Mouse (Mus musculus): ENCODE measurements around the gene Dennd4a. TPM values are rescaled to one million over a fixed set of nuclear protein-coding genes. Genes with fewer than 3 reads are reported as not detected.

The Dennd4a gene
- polyA plus RNA-seq, 1 experiment: 86.3 TPM

DNA sequence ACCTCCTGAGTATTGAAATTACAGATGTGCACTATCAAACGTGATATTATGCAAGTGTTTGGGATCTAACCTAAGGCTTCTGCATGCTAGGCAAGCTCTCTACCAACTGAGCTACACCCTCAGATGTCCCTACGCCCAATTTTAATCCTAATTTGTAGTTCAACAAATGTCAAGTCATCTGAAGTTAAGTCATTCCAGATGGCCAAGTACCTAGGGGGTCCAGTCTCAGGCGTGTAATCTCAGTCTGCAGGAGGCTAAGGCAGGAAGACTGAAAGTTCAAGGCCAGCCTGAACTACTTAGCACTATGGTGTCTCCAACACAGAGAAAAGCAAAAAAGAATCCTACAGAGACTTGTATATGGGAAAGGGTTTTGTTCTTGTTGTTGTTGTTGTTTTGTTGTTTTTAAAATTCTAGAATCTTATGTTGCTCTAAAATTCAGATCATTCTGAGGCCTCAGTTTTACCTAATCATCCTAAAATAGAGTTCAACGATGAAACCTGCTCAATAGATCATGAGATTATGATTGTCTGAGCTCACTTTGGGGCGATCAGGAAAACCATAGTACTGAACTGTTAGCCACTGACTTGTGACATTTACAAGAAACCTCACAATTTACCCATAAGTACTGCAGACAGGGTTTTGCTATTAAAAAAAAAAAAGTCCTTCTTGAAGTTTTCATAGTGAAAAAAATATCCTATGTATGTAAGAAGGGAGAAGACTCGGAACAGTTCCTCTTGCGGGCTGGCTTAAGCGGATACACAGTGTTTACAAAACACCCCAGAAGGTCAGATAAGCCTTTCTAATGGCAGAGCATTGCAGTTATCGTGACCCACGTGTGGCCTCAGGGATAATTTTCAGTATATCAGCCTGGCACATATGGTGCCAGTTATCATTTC lies 18.5 kb upstream of the Dennd4a start:
- H3K4me1 ChIP-seq (ENCODE audit: control insufficient read depth, insufficient read depth, low read length): peaks cover 12% of the 10 kb centered on the region
- no peak overlapping the region for H3K4me3 ChIP-seq (replicated peaks; ENCODE audit: control insufficient read depth, low read depth, low read length)
- H3K27ac ChIP-seq (ENCODE audit: control insufficient read depth, insufficient read depth, low read depth, low read length, poor library complexity): peak overlapping the region; percentile 86
- TF ChIP-seq CTCF (IDR thresholded peaks at IDR 0.05; ENCODE audit: control insufficient read depth, insufficient read depth, low read length): no peak
- no peak for TF ChIP-seq POLR2A (IDR thresholded peaks at IDR 0.05; ENCODE audit: borderline replicate concordance, control insufficient read depth, low read depth, low read length)
- 28% methylated on average over 10 of the region's 10 CpGs for WGBS

- peak overlapping the region; percentile 30; the same call in 1 of the 2 replicates for H3K27ac ChIP-seq (ENCODE audit: control insufficient read depth, insufficient read depth, low read depth, low read length, poor library complexity)
- peaks cover 12% of the 10 kb centered on the region for H3K4me1 ChIP-seq (ENCODE audit: control insufficient read depth, insufficient read depth, low read length)
- TF ChIP-seq CTCF (IDR thresholded peaks at IDR 0.05; ENCODE audit: control insufficient read depth, insufficient read depth, low read length) (no peak), POLR2A (IDR thresholded peaks at IDR 0.05; ENCODE audit: borderline replicate concordance, control insufficient read depth, low read depth, low read length) (no peak)
- no peak overlapping the region for H3K4me3 ChIP-seq (replicated peaks; ENCODE audit: control insufficient read depth, low read depth, low read length)
These were observed 17.9 kb upstream of the Dennd4a start for GRCm38 (mm10) chr9:64793275-64793590.

DNA sequence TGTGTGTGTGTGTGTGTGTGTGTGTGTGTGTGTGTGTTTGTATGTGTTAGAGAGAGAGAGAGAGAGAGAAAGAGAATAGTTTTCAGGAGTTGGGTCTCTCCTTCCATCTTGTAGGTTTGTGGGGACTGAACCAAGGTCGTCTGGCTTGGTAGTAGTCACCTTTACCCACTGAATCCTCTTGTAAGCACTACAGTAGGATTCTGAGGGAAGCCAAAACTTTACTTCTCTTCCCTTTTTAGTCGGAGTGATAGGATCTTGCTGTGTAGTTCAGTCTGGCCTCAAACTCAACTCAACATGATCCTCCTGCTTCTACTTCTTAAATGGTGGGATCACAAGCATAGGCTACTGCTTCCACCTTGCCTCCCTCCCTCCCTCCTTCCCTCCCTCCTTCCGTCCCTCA lies 17.3 kb upstream of the Dennd4a start:
- Histone ChIP-seq H3K4me1 (ENCODE audit: control insufficient read depth, insufficient read depth, low read length) (peaks cover 11% of the 10 kb centered on the region), H3K27ac (ENCODE audit: control insufficient read depth, insufficient read depth, low read depth, low read length, poor library complexity) (peak overlapping the region; percentile 75), H3K4me3 (replicated peaks; ENCODE audit: control insufficient read depth, low read depth, low read length) (no peak overlapping the region)
- WGBS: 19% methylated on average over 3 of the region's 3 CpGs
- TF ChIP-seq CTCF (IDR thresholded peaks at IDR 0.05; ENCODE audit: control insufficient read depth, insufficient read depth, low read length) (no peak), POLR2A (IDR thresholded peaks at IDR 0.05; ENCODE audit: borderline replicate concordance, control insufficient read depth, low read depth, low read length) (no peak)

- H3K4me3 ChIP-seq (replicated peaks; ENCODE audit: control insufficient read depth, low read depth, low read length): peak overlapping the region; percentile 37
- peaks cover 11% of the 10 kb centered on the region for H3K4me1 ChIP-seq (ENCODE audit: control insufficient read depth, insufficient read depth, low read length)
- 61% methylated on average over 6 of the region's 6 CpGs for WGBS
- peak overlapping the region; percentile 75 for H3K27ac ChIP-seq (ENCODE audit: control insufficient read depth, insufficient read depth, low read depth, low read length, poor library complexity)
- peak; percentile 21; the same call in 1 of the 2 replicates for TF ChIP-seq CTCF (IDR thresholded peaks at IDR 0.05; ENCODE audit: control insufficient read depth, insufficient read depth, low read length)
- TF ChIP-seq POLR2A (IDR thresholded peaks at IDR 0.05; ENCODE audit: borderline replicate concordance, control insufficient read depth, low read depth, low read length): 0 out of 2 replicates have a peak, but pooled peaks have one; percentile 9
These were observed 16.4 kb upstream of the Dennd4a start for GRCm38 (mm10) chr9:64794448-64795420.

- TF ChIP-seq POLR2A (IDR thresholded peaks at IDR 0.05; ENCODE audit: borderline replicate concordance, control insufficient read depth, low read depth, low read length) (no peak), CTCF (IDR thresholded peaks at IDR 0.05; ENCODE audit: control insufficient read depth, insufficient read depth, low read length) (no peak)
- WGBS: 62% methylated on average over 3 of the region's 3 CpGs
- Histone ChIP-seq H3K4me1 (ENCODE audit: control insufficient read depth, insufficient read depth, low read length) (peaks cover 8% of the 10 kb centered on the region), H3K4me3 (replicated peaks; ENCODE audit: control insufficient read depth, low read depth, low read length) (peak overlapping the region; percentile 49), H3K27ac (ENCODE audit: control insufficient read depth, insufficient read depth, low read depth, low read length, poor library complexity) (peak overlapping the region; percentile 64; the same call in 1 of the 2 replicates)
These were observed 15.1 kb upstream of the Dennd4a start for GRCm38 (mm10) chr9:64795846-64796615.

- H3K27ac ChIP-seq (ENCODE audit: control insufficient read depth, insufficient read depth, low read depth, low read length, poor library complexity): no peak overlapping the region
- H3K4me3 ChIP-seq (replicated peaks; ENCODE audit: control insufficient read depth, low read depth, low read length): no peak overlapping the region
- H3K4me1 ChIP-seq (ENCODE audit: control insufficient read depth, insufficient read depth, low read length): peaks cover 6% of the 10 kb centered on the region
- TF ChIP-seq POLR2A (IDR thresholded peaks at IDR 0.05; ENCODE audit: borderline replicate concordance, control insufficient read depth, low read depth, low read length) (no peak), CTCF (IDR thresholded peaks at IDR 0.05; ENCODE audit: control insufficient read depth, insufficient read depth, low read length) (no peak)
- WGBS: 65% methylated on average over 4 of the region's 4 CpGs
These were observed 13.7 kb upstream of the Dennd4a start for GRCm38 (mm10) chr9:64797392-64797791.

- TF ChIP-seq POLR2A (IDR thresholded peaks at IDR 0.05; ENCODE audit: borderline replicate concordance, control insufficient read depth, low read depth, low read length) (no peak), CTCF (IDR thresholded peaks at IDR 0.05; ENCODE audit: control insufficient read depth, insufficient read depth, low read length) (no peak)
- H3K4me1 ChIP-seq (ENCODE audit: control insufficient read depth, insufficient read depth, low read length): peaks cover 6% of the 10 kb centered on the region
- no peak overlapping the region; the same call in 1 of the 2 replicates for H3K27ac ChIP-seq (ENCODE audit: control insufficient read depth, insufficient read depth, low read depth, low read length, poor library complexity)
- H3K4me3 ChIP-seq (replicated peaks; ENCODE audit: control insufficient read depth, low read depth, low read length): no peak overlapping the region
These were observed 13.0 kb upstream of the Dennd4a start for GRCm38 (mm10) chr9:64798099-64798498.

Measured in bone marrow, adult 2 months (tissue).